Mouse (Mus musculus) olfactory bulb, adult 2 months (tissue): ENCODE results near the gene Eaf2. TPM values are rescaled to one million over a fixed set of nuclear protein-coding genes. Genes with fewer than 3 reads are reported as not detected.

ENCODE experiments used
- H3K27ac ChIP-seq: fragments of 200-500 bp; 2 replicates; pipeline ENCODE4 v1.5.1; 2012; ENCODE audit warnings: low read depth, low read length; ENCODE audit not compliant: insufficient read depth
- H3K4me1 ChIP-seq: fragments of 200-500 bp; 2 replicates; pipeline ENCODE4 v1.6.1; 2012; ENCODE audit warnings: low read length; ENCODE audit not compliant: control insufficient read depth, insufficient read depth
- H3K4me3 ChIP-seq: fragments of 200-500 bp; 2 replicates; pipeline ENCODE4 v1.5.1; 2012; ENCODE audit warnings: mild to moderate bottlenecking, low read depth, low read length, moderate library complexity; ENCODE audit not compliant: insufficient read depth
- CTCF ChIP-seq: fragments of 200-500 bp; IDR thresholded peaks from 2 replicates; pipeline ENCODE4 v1.5.1; 2012; ENCODE audit warnings: low read depth, mild to moderate bottlenecking, low read length, moderate library complexity; ENCODE audit not compliant: insufficient read depth
- POLR2A ChIP-seq: fragments of 200-500 bp; IDR thresholded peaks from 2 replicates; pipeline ENCODE4 v1.6.1; 2012; ENCODE audit warnings: mild to moderate bottlenecking, low read depth, low read length, moderate library complexity; ENCODE audit not compliant: insufficient read depth
- WGBS: fragments of 180-500 bp; shearing (Covaris S2); methylation state at CpG from one replicate; pipeline ENCODE4 v1.1.7; 2018; 5-methylcytosine and 5-hydroxymethylcytosine counted together
- polyA plus RNA-seq: library from polyadenylated mRNA; stranded (reverse); fragments of >200 nt; gene quantifications from 2 replicates; pipeline ENCODE4 v1.2.4, GENCODE M21; 2012; ENCODE audit warnings: low replicate concordance; ENCODE audit not compliant: missing spikeins, insufficient read depth, insufficient read length

Gene Eaf2
- not detected in 2 replicates for polyA plus RNA-seq

- H3K4me3 ChIP-seq = peak within 1 kb of the TSS; percentile 90
- under 1% methylated on average over 43 of the region's 43 CpGs for WGBS
- peak within 1 kb of the TSS; percentile 81 for H3K27ac ChIP-seq
- peaks cover 4% of the 10 kb centered on the region for H3K4me1 ChIP-seq
- TF ChIP-seq POLR2A (no peak; the same call in 1 of the 2 replicates), CTCF (no peak)
These were observed at the start of gene Eaf2, which contains the start of gene Golgb1 for GRCm38 (mm10) chr16:36874583-36875275. Eaf2 (minus strand) TSS chr16:36875003. Golgb1 (plus strand) TSS chr16:36875140.

- no peak overlapping the region for H3K27ac ChIP-seq
- no peak for TF ChIP-seq CTCF
- no peak for TF ChIP-seq POLR2A
- WGBS = 94% methylated on average over 8 of the region's 8 CpGs
- H3K4me3 ChIP-seq = no peak overlapping the region
- H3K4me1 ChIP-seq = no peaks in the 10 kb centered on the region
These were observed 49.5 kb upstream of the Eaf2 start for GRCm38 (mm10) chr16:36924312-36924711.

- 89% methylated on average over 6 of the region's 6 CpGs for WGBS
- TF ChIP-seq POLR2A (no peak), CTCF (no peak)
- Histone ChIP-seq H3K4me3 (no peak overlapping the region), H3K27ac (no peak overlapping the region), H3K4me1 (no peaks in the 10 kb centered on the region)
These were observed 47.2 kb upstream of the Eaf2 start for GRCm38 (mm10) chr16:36921980-36922379.

- Histone ChIP-seq H3K4me1 (no peaks in the 10 kb centered on the region), H3K4me3 (no peak overlapping the region), H3K27ac (no peak overlapping the region)
- 92% methylated on average over 8 of the region's 8 CpGs for WGBS
- TF ChIP-seq CTCF (no peak), POLR2A (no peak)
These were observed 46.3 kb upstream of the Eaf2 start for GRCm38 (mm10) chr16:36921067-36921613.

GRCm38 (mm10) chr16:36920410-36920809 is 45.6 kb upstream of the Eaf2 start:
- H3K27ac ChIP-seq = no peak overlapping the region
- WGBS = 83% methylated on average over 3 of the region's 3 CpGs
- no peaks in the 10 kb centered on the region for H3K4me1 ChIP-seq
- no peak overlapping the region for H3K4me3 ChIP-seq
- no peak for TF ChIP-seq POLR2A
- no peak for TF ChIP-seq CTCF

GRCm38 (mm10) chr16:36918505-36918904 is 43.7 kb upstream of the Eaf2 start:
- Histone ChIP-seq H3K4me3 (no peak overlapping the region), H3K4me1 (no peaks in the 10 kb centered on the region), H3K27ac (no peak overlapping the region)
- TF ChIP-seq CTCF = no peak
- 87% methylated on average over 10 of the region's 10 CpGs for WGBS

GRCm38 (mm10) chr16:36914195-36914594 is 39.4 kb upstream of the Eaf2 start:
- Histone ChIP-seq H3K4me3 (no peak overlapping the region), H3K27ac (no peak overlapping the region), H3K4me1 (no peaks in the 10 kb centered on the region)
- WGBS = 67% methylated on average over 5 of the region's 5 CpGs
- no peak for TF ChIP-seq POLR2A
- TF ChIP-seq CTCF = no peak

GRCm38 (mm10) chr16:36912311-36912710 is 37.5 kb upstream of the Eaf2 start:
- H3K27ac ChIP-seq = no peak overlapping the region
- no peak overlapping the region for H3K4me3 ChIP-seq
- H3K4me1 ChIP-seq = no peaks in the 10 kb centered on the region
- 91% methylated on average over 13 of the region's 13 CpGs for WGBS
- TF ChIP-seq CTCF (no peak), POLR2A (no peak)

GRCm38 (mm10) chr16:36911909-36912308 is 37.1 kb upstream of the Eaf2 start:
- Histone ChIP-seq H3K27ac (no peak overlapping the region), H3K4me3 (no peak overlapping the region), H3K4me1 (no peaks in the 10 kb centered on the region)
- WGBS = 94% methylated on average over 10 of the region's 10 CpGs
- TF ChIP-seq CTCF = no peak
- no peak for TF ChIP-seq POLR2A

GRCm38 (mm10) chr16:36903156-36903555 is 28.4 kb upstream of the Eaf2 start:
- TF ChIP-seq CTCF (no peak), POLR2A (no peak)
- Histone ChIP-seq H3K4me3 (no peak overlapping the region), H3K4me1 (no peaks in the 10 kb centered on the region), H3K27ac (no peak overlapping the region)
- 91% methylated on average over 5 of the region's 5 CpGs for WGBS
